Mouse (Mus musculus) erythroblast, embryonic 14.5 days (primary cell): Measurements from ENCODE around the gene Olfr1364.

Source experiments
- GATA1 ChIP-seq: IDR thresholded peaks from 2 replicates; pipeline ENCODE4 v1.6.1; 2012; ENCODE audit warnings: low read length, inconsistent platforms, mixed read lengths
- TAL1 ChIP-seq: IDR thresholded peaks from 3 replicates; pipeline ENCODE4 v1.6.1; 2012; ENCODE audit warnings: low read length, inconsistent platforms, mixed read lengths

DNA sequence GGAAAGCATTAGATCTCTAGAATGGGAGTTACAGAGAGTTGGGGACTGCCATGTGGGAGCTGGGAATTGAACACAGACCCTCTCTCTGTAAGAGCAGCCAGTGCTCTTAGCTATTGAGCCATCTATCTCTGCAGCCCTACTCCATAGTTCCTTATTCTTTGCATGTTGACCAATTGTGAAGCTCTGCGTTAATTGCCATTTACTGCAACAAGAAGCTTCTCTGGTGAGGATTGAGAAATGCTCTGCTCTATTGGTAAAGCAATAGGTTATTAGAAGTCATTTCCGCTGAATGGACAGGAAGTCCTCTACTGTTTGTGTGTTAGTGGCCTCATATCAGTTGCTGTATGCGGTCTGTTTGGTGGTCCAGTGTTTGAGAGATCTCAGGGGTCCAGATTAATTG lies 32.1 kb downstream of the Olfr1364 start:
- TF ChIP-seq GATA1 (no peak), TAL1 (no peak)
